Mouse (Mus musculus) liver, embryonic 12.5 days (tissue): Measurements from ENCODE around the gene Hand1. TPM values are rescaled to one million over a fixed set of nuclear protein-coding genes. Genes with fewer than 3 reads are reported as not detected.
A peak's percentile ranks its signal among the peaks of the same experiment; 100 is the strongest.
"Not testable (repeated sequence)": the region's sequence is repeated elsewhere in the genome, so short reads cannot be mapped to it uniquely, and the experiment has no call there.

ENCODE experiments used
- ATAC-seq: fragments of 200-750 bp; cut with Nextera tagmentation; 2 replicates; pipeline ENCODE4 v1.8.0; 2017; ENCODE audit warnings: moderate number of reproducible peaks, mild to moderate bottlenecking, moderate library complexity
- H3K27ac ChIP-seq: fragments of 300-500 bp; sonication (generic); 2 replicates; pipeline ENCODE4 v1.5.1; 2016; ENCODE audit warnings: mild to moderate bottlenecking
- H3K27me3 ChIP-seq: fragments of 300-500 bp; sonication (generic); replicated peaks from 2 replicates; pipeline ENCODE4 v1.6.1; 2016; ENCODE audit warnings: mild to moderate bottlenecking, moderate library complexity
- H3K36me3 ChIP-seq: fragments of 300-500 bp; sonication (generic); 2 replicates; pipeline ENCODE4 v1.6.1; 2016; ENCODE audit warnings: mild to moderate bottlenecking, moderate library complexity
- H3K4me1 ChIP-seq: fragments of 300-500 bp; sonication (generic); 2 replicates; pipeline ENCODE4 v1.6.1; 2016
- H3K4me2 ChIP-seq: fragments of 300-500 bp; sonication (generic); 2 replicates; pipeline ENCODE4 v1.6.1; 2016; ENCODE audit warnings: mild to moderate bottlenecking, moderate library complexity
- H3K4me3 ChIP-seq: fragments of 300-500 bp; sonication (generic); 2 replicates; pipeline ENCODE4 v1.5.1; 2016; ENCODE audit warnings: mild to moderate bottlenecking, moderate library complexity
- H3K9ac ChIP-seq: fragments of 300-500 bp; sonication (generic); 2 replicates; pipeline ENCODE4 v1.6.1; 2016; ENCODE audit warnings: mild to moderate bottlenecking, moderate library complexity
- H3K9me3 ChIP-seq: fragments of 300-500 bp; sonication (generic); replicated peaks from 2 replicates; pipeline ENCODE4 v1.6.1; 2016; ENCODE audit warnings: mild to moderate bottlenecking, moderate library complexity
- WGBS: fragments of 180-500 bp; shearing (Covaris S2); methylation state at CpG from one replicate; pipeline ENCODE4 v1.1.7; 2016; ENCODE audit not compliant: insufficient replicate concordance; 5-methylcytosine and 5-hydroxymethylcytosine counted together
- polyA plus RNA-seq: library from polyadenylated mRNA; unstranded; fragments of >200 nt; fragmentation: Nextera tagmentation; extraction: Ambion mirVana; gene quantifications from 2 replicates; pipeline ENCODE4 v1.2.1, GENCODE M21; 2016

Gene Hand1
- polyA plus RNA-seq, 1 experiment from 2014 or later: 3.0 TPM

DNA sequence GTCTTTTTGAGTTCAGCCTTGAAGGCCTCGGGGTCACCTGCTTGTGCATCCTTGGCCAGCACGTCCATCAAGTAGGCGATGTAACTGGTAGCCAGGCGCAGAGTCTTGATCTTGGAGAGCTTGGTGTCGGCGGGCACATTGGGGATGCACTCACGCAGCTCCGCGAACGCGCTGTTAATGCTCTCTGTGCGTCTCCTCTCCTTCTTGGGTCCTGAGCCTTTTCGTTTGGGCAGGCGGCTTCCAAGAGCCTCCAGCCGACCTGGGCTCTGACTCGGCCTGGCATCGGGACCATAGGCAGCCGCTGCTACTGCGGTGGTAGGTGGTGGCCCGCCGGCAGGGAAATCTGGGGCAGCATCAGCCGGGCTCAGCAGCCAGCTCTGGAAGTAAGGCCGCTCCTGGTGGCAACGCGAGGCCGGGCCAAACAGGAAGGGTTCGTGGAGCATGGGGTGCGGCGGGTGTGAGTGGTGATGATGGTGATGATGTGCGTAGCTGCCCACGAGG, 1.3 kb downstream of the Hand1 start:
- Histone ChIP-seq H3K27me3 (peaks cover 99% of the 10 kb centered on the region), H3K9me3 (no peaks in the 10 kb centered on the region), H3K4me2 (no peak overlapping the region), H3K27ac (no peak overlapping the region), H3K36me3 (no peaks in the 10 kb centered on the region), H3K4me3 (peak overlapping the region; percentile 14; the same call in 1 of the 2 replicates), H3K9ac (no peak overlapping the region), H3K4me1 (no peaks in the 10 kb centered on the region)
- WGBS: 8% methylated on average over 31 of the region's 31 CpGs
- ATAC-seq: no peak

- Histone ChIP-seq H3K9ac (no peak overlapping the region), H3K36me3 (no peaks in the 10 kb centered on the region), H3K9me3 (no peaks in the 10 kb centered on the region), H3K27ac (no peak overlapping the region), H3K4me1 (no peaks in the 10 kb centered on the region), H3K4me2 (no peak overlapping the region), H3K27me3 (peaks cover 99% of the 10 kb centered on the region), H3K4me3 (0 out of 2 replicates have a peak overlapping the region, but pooled peaks have one; percentile 2)
- WGBS: 24% methylated on average over 17 of the region's 17 CpGs
- no peak for ATAC-seq
Measured at GRCm38 (mm10) chr11:57829871-57830775, 2.5 kb downstream of the Hand1 start.

- Histone ChIP-seq H3K4me1 (no peaks in the 10 kb centered on the region), H3K36me3 (no peaks in the 10 kb centered on the region), H3K4me2 (peak overlapping the region; percentile 26; the same call in 1 of the 2 replicates), H3K9me3 (no peaks in the 10 kb centered on the region), H3K27me3 (peaks cover 98% of the 10 kb centered on the region), H3K4me3 (0 out of 2 replicates have a peak overlapping the region, but pooled peaks have one; percentile 2), H3K27ac (no peak overlapping the region), H3K9ac (no peak overlapping the region)
- 4% methylated on average over 53 of the region's 53 CpGs for WGBS
- no peak for ATAC-seq
Measured at GRCm38 (mm10) chr11:57828955-57829870, 3.4 kb downstream of the Hand1 start.

GRCm38 (mm10) chr11:57827915-57828545, 4.6 kb downstream of the Hand1 start:
- Histone ChIP-seq H3K9me3 (no peaks in the 10 kb centered on the region), H3K4me1 (0 out of 2 replicates have a peak, but pooled peaks cover 5% of the 10 kb centered on the region), H3K27ac (no peak overlapping the region), H3K4me2 (peak overlapping the region; percentile 49), H3K27me3 (peaks cover 86% of the 10 kb centered on the region), H3K4me3 (peak overlapping the region; percentile 29), H3K9ac (0 out of 2 replicates have a peak overlapping the region, but pooled peaks have one; percentile 2), H3K36me3 (no peaks in the 10 kb centered on the region)
- WGBS: 1% methylated on average over 33 of the region's 33 CpGs
- ATAC-seq: no peak

DNA sequence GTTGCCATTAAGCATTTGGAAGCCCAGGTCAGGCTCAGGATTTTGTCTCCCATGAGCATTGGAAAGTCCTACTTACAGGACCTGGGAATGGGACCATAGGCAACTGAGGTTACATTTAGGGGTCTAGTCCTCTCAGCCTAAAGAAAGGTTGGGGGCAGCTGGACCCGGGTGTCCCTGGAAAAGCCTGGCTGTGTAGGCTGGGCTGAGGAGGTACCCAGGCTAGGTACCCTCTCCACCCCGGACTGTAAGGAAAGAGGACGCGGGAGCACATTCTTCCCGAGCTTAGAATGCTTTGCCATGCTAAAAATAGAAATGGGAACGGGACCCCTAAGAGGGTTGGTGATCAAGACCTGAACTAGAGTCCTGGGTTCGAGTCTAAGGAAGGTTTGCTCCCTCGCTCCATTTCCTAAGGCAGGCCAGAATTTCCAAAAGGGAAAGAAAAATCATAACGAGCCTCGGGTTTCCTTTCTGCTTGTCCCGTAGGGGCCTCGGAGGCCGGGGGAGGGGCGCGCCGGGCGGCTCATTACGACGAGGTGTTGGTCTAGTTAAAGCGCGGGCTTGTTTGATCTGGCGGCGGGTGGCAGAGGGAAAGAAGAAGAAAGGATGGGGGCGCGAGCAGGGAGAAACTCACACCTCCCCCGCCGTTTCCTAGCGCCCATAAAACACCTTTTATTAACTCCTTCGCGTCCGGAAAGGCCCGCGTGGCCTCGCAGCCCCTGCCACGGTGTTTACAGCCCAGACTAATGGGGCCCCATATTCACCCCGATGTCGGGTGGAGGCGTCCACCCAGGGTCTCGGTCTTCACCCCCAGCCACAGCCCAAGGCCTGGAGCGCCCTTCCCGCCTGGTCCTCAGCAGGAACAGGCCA, 5.3 kb downstream of the Hand1 start:
- no peak overlapping the region for H3K27ac ChIP-seq
- 0 out of 2 replicates have a peak, but pooled peaks cover 5% of the 10 kb centered on the region for H3K4me1 ChIP-seq
- no peaks in the 10 kb centered on the region for H3K36me3 ChIP-seq
- H3K9ac ChIP-seq: 0 out of 2 replicates have a peak overlapping the region, but pooled peaks have one; percentile 2
- peaks cover 79% of the 10 kb centered on the region for H3K27me3 ChIP-seq
- H3K4me2 ChIP-seq: peak overlapping the region; percentile 49
- peak overlapping the region; percentile 29 for H3K4me3 ChIP-seq
- no peaks in the 10 kb centered on the region for H3K9me3 ChIP-seq
- no peak for ATAC-seq
- 5% methylated on average over 41 of the region's 41 CpGs for WGBS

DNA sequence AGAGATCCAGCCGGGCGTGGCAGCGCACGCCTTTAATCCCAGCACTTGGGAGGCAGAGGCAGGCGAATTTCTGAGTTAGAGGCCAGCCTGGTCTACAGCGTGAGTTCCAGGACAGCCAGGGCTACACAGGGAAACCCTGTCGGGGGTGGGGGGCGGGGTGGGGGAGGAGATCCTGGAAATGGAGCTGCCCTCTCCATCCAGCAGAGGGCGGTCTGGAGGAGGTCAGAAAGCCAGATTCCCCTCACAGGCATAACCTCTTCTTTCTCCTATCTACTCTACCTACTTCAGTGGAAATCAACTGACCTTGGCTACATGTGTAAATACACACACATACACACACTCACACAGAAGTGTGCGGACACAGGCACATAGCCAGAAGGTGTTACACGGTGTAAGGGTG, 7.4 kb downstream of the Hand1 start:
- not testable (repeated sequence) for H3K9ac ChIP-seq, H3K4me2 ChIP-seq, H3K4me3 ChIP-seq, H3K36me3 ChIP-seq, H3K4me1 ChIP-seq, H3K27ac ChIP-seq, ATAC-seq, H3K9me3 ChIP-seq
- 38% methylated on average over 11 of the region's 11 CpGs for WGBS
- H3K27me3 ChIP-seq: peaks cover 58% of the 10 kb centered on the region

DNA sequence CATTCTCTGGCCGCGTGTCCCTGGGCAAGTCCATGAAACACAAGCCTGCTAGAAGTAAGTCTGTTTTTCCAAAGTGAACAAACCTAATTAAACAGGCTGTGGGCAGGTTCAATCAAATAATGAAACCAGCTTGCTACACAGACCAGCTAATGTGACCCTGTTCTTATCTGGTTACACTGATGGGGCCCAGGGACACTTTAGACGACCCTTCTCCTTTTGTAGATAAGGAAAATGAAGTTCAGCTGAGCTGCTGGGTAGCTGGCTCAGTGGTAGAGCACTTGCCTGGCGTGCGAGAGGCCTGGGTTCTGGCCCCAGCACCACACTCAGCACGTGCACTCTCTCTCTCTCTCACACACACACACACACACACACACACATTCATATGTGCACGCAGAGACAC, 8.9 kb downstream of the Hand1 start:
- WGBS: 47% methylated on average over 7 of the region's 7 CpGs
- no peak for ATAC-seq
- Histone ChIP-seq H3K27me3 (peaks cover 50% of the 10 kb centered on the region), H3K4me3 (no peak overlapping the region), H3K9me3 (no peaks in the 10 kb centered on the region), H3K36me3 (no peaks in the 10 kb centered on the region), H3K27ac (no peak overlapping the region), H3K4me2 (no peak overlapping the region), H3K4me1 (0 out of 2 replicates have a peak, but pooled peaks cover 5% of the 10 kb centered on the region), H3K9ac (no peak overlapping the region)

GRCm38 (mm10) chr11:57823159-57823558, 9.5 kb downstream of the Hand1 start:
- not testable (repeated sequence) for H3K9ac ChIP-seq, ATAC-seq, H3K9me3 ChIP-seq, H3K4me2 ChIP-seq, H3K4me3 ChIP-seq, H3K4me1 ChIP-seq, H3K27ac ChIP-seq, H3K36me3 ChIP-seq
- peaks cover 47% of the 10 kb centered on the region for H3K27me3 ChIP-seq
- WGBS: 76% methylated on average over 2 of the region's 2 CpGs

DNA sequence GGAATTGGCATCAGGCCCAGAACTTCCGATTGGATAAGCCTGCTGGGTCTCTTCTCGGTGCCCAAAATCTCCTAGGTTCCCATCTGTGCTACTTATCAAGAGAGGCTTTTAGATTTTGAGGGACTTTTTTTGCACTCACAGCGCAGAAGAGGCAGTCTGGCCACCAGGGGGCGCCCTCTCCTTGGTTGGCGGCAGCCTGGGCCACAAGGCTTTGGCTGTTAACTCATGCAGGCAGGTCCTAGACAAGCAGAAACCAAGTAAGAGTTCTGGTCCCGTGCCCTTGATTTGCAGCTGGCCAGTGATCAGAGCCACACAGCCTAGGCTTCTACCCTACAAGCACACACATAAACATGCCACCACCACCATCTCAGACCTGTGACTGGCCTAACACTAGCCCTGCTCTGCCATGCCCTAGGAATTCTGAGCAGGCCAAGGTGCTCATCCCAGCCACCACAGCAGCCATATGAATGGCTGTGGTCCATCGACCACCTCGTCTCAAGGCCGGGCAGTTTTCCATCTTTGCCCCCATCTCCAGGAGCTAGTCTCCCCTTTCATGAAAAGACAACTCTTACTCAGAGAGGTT, 12.5 kb downstream of the Hand1 start:
- Histone ChIP-seq H3K36me3 (no peaks in the 10 kb centered on the region), H3K4me3 (no peak overlapping the region), H3K27ac (no peak overlapping the region), H3K9me3 (no peaks in the 10 kb centered on the region), H3K9ac (no peak overlapping the region), H3K4me2 (no peak overlapping the region), H3K27me3 (peaks cover 26% of the 10 kb centered on the region), H3K4me1 (peaks cover 9% of the 10 kb centered on the region)
- ATAC-seq: peak; percentile 44; the same call in 1 of the 2 replicates
- WGBS: 24% methylated on average over 9 of the region's 9 CpGs

DNA sequence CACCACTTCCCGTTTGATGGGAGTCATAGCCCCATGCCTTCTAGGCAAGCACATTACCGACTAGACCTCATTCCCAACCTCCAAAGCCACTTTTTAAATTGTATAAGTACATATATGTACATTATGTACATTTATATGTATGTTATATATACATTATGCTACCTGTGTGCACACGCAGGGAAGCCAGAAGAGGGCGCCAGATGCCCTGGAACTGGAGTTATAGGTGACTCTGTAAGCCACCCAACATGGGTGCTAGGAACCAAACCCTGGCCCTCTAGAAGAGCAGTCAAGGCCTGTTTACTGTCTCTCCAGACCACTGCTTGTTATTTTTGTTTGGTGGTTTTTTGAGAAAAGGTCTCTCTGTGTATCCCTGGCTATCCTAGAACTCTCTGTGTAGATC, 14.4 kb downstream of the Hand1 start:
- Histone ChIP-seq H3K4me1 (peaks cover 17% of the 10 kb centered on the region), H3K9ac (no peak overlapping the region), H3K9me3 (no peaks in the 10 kb centered on the region), H3K36me3 (no peaks in the 10 kb centered on the region), H3K27me3 (peaks cover 19% of the 10 kb centered on the region; the same call in 1 of the 2 replicates), H3K27ac (no peak overlapping the region), H3K4me3 (no peak overlapping the region), H3K4me2 (no peak overlapping the region)
- WGBS: 75% methylated on average over 4 of the region's 4 CpGs
- ATAC-seq: no peak
